Mouse (Mus musculus): ENCODE data around the gene Gm20388.

DNA sequence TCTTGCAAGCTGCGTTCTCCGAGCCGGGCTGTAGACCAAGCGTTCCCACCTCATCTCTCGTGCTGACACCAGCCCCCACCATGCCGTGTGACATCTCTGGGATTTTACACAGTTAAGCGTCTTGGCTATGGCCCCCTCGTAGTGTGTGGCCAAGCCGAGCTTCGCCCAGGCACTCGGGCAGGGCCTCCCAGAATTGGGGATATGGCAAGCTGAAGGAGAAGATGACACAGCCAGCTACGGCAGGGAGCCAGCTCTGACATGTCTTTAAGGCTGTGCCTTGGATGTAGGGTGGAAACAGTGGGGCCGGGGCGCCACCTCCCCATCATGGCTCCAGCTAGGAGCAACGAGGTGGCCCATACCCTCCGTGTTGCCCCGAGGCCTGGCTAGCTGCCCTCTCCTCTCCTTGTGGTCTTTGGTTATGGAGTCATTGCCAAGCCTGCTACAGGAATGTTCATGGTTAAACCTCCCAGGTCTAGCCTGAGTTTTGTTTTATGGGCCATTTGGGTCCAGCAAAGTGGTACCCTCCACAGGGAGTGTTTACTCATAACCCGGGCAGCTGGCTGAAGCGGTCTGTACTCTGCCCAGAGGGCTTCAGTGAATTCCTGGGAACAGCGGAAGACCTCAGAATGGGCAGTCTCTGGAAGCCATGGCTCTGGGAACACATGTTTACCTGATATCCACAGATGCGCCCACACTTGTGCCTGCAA, 406.6 kb downstream of the Gm20388 start:
- no peak for TF ChIP-seq CTCF (IDR thresholded peaks at IDR 0.05; ENCODE audit: low read depth)
- TF ChIP-seq EP300 (IDR thresholded peaks at IDR 0.05; ENCODE audit: low read depth) = no peak
